Mouse (Mus musculus) left cerebral cortex, postnatal 14 days (tissue): Measurements from ENCODE around the gene Agpat4. TPM values are rescaled to one million over a fixed set of nuclear protein-coding genes. Genes with fewer than 3 reads are reported as not detected.
A peak's percentile ranks its signal among the peaks of the same experiment; 100 is the strongest.

ENCODE experiments used
- DNase-seq, 2 experiments: peaks; one replicate each; pipeline ENCODE4 v3.0.0; 2021 to 2022; ENCODE audit warnings: low spot score in 2 of 2, mixed read lengths in 1 of 2
- intact Hi-C: fragments of 180-260 bp; cut with DNase I; formaldehyde crosslinking; loops from one replicate; pipeline ENCODE4 v1.15.1; 2025
- total RNA-seq, 2 experiments: library from RNA; stranded (reverse); gene quantifications; 2 replicates each; pipeline ENCODE4 v1.2.3; 2021

Gene Agpat4
- total RNA-seq, 2 experiments from 2014 or later, result 68.3 to 73.6 TPM

GRCm38 (mm10) chr17:12250581-12250980 is 132.1 kb downstream of the Agpat4 start:
- intact Hi-C loops, result no loop called here
- no peak for DNase-seq

- intact Hi-C loops, result no loop called here
- no peak for DNase-seq
These were observed 137.6 kb downstream of the Agpat4 start for GRCm38 (mm10) chr17:12256142-12256541.

GRCm38 (mm10) chr17:12258517-12258916 is 140.0 kb downstream of the Agpat4 start:
- no peak for DNase-seq
- intact Hi-C loops, result no loop called here

- no peak for DNase-seq
- intact Hi-C loops, result no loop called here
These were observed 141.5 kb downstream of the Agpat4 start for GRCm38 (mm10) chr17:12259957-12260356.

- intact Hi-C loops, result no loop called here
- DNase-seq, result no peak
These were observed 142.9 kb downstream of the Agpat4 start for GRCm38 (mm10) chr17:12261376-12261775.

- intact Hi-C loops, result no loop called here
- DNase-seq, result no peak
These were observed 143.4 kb downstream of the Agpat4 start for GRCm38 (mm10) chr17:12261887-12262286.

GRCm38 (mm10) chr17:12262851-12263250 is 144.3 kb downstream of the Agpat4 start:
- intact Hi-C loops, result no loop called here
- no peak for DNase-seq

GRCm38 (mm10) chr17:12263787-12264186 is 145.3 kb downstream of the Agpat4 start:
- DNase-seq, result no peak
- intact Hi-C loops, result no loop called here

GRCm38 (mm10) chr17:12264293-12264692 is 145.8 kb downstream of the Agpat4 start:
- intact Hi-C loops, result no loop called here
- DNase-seq, result no peak

- DNase-seq, result peak; percentile 60 to 85
- intact Hi-C loops, result loop anchor here (5.0 kb wide), 1 partner anchor 101 kb away; no protein-coding TSS in a partner anchor
These were observed 147.7 kb downstream of the Agpat4 start for GRCm38 (mm10) chr17:12265969-12266925.

- intact Hi-C loops, result loop anchor here (5.0 kb wide), 1 partner anchor 99 kb away; no protein-coding TSS in a partner anchor
- no peak for DNase-seq
These were observed 149.6 kb downstream of the Agpat4 start for GRCm38 (mm10) chr17:12268091-12268490.

- intact Hi-C loops, result loop anchor here (5.0 kb wide), 1 partner anchor 99 kb away; no protein-coding TSS in a partner anchor
- no peak for DNase-seq
These were observed 150.0 kb downstream of the Agpat4 start for GRCm38 (mm10) chr17:12268538-12268937.

Other genes starting within 250 kb of the Agpat4 start
- gene Map3k4, start 200.1 kb downstream of the Agpat4 start, total RNA-seq, result 10 to 100 TPM; 36.1 to 39.2 TPM